Mouse (Mus musculus): Measurements from ENCODE around the gene Ncor1. TPM values are rescaled to one million over a fixed set of nuclear protein-coding genes. Genes with fewer than 3 reads are reported as not detected.
"Not testable (repeated sequence)": the region's sequence is repeated elsewhere in the genome, so short reads cannot be mapped to it uniquely, and the experiment has no call there.

Ncor1 gene
- polyA plus RNA-seq, 1 experiment from 2014 or later, result 123 TPM

DNA sequence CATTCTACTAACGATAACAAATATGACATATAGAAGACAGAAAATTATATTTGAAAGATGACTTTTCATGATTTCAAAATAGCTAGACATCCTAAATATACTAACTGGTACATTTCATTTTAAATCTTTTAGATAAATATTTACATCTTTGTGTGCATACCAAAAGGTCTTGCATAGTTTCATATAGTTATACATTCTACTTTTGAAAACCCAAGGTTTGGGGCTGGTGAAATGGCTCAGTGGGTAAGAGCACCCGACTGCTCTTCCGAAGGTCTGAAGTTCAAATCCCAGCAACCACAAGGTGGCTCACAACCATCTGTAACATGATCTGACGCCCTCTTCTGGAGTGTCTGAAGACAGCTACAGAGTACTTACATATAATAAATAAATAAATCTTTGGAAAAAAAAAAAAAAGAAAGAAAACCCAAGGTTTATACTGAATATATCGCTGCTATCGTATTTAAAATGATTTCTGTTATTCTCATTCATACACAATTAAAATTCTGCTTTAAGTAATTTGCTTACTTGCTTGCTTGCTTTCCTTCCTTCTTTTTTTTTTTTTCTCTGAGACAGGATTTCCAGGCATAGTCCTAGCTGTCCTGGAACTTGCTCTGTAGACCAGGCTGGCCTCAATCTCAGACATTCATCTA lies 81.0 kb downstream of the Ncor1 start:
- not testable (repeated sequence) for ATAC-seq (ENCODE audit: insufficient number of reproducible peaks, insufficient read depth, low FRiP score, low read depth); H3K4me1 ChIP-seq (ENCODE audit: control insufficient read depth, insufficient read depth, low read length); H3K9ac ChIP-seq (replicated peaks; ENCODE audit: low read depth, low read length); H3K27me3 ChIP-seq (ENCODE audit: control insufficient read depth, insufficient read depth, low read length); H3K9me3 ChIP-seq (ENCODE audit: control insufficient read depth, low read depth, low read length); H3K4me3 ChIP-seq (ENCODE audit: low read depth, low read length); H3K27ac ChIP-seq (ENCODE audit: low read length); H3K4me2 ChIP-seq (replicated peaks; ENCODE audit: low read depth, low read length)
- peaks cover 38% of the 10 kb centered on the region for H3K36me3 ChIP-seq (ENCODE audit: control insufficient read depth, insufficient read depth, low read length)
- 81% methylated on average over 6 of the region's 6 CpGs for WGBS

GRCm38 (mm10) chr11:62371776-62372175 lies 86.6 kb downstream of the Ncor1 start:
- no peak overlapping the region for H3K4me2 ChIP-seq (replicated peaks; ENCODE audit: low read depth, low read length)
- no peak overlapping the region for H3K27ac ChIP-seq (ENCODE audit: low read length)
- H3K27me3 ChIP-seq (ENCODE audit: control insufficient read depth, insufficient read depth, low read length), result no peaks in the 10 kb centered on the region
- ATAC-seq (ENCODE audit: insufficient number of reproducible peaks, insufficient read depth, low FRiP score, low read depth), result no peak
- no peaks in the 10 kb centered on the region for H3K9me3 ChIP-seq (ENCODE audit: control insufficient read depth, low read depth, low read length)
- H3K4me3 ChIP-seq (ENCODE audit: low read depth, low read length), result no peak overlapping the region
- WGBS, result 80% methylated on average over 2 of the region's 2 CpGs
- H3K9ac ChIP-seq (replicated peaks; ENCODE audit: low read depth, low read length), result no peak overlapping the region
- H3K4me1 ChIP-seq (ENCODE audit: control insufficient read depth, insufficient read depth, low read length), result no peaks in the 10 kb centered on the region
- H3K36me3 ChIP-seq (ENCODE audit: control insufficient read depth, insufficient read depth, low read length), result peaks cover 32% of the 10 kb centered on the region

GRCm38 (mm10) chr11:62369924-62370323 lies 88.4 kb downstream of the Ncor1 start:
- no peaks in the 10 kb centered on the region for H3K9me3 ChIP-seq (ENCODE audit: control insufficient read depth, low read depth, low read length)
- no peak overlapping the region for H3K9ac ChIP-seq (replicated peaks; ENCODE audit: low read depth, low read length)
- H3K4me3 ChIP-seq (ENCODE audit: low read depth, low read length), result no peak overlapping the region
- H3K4me2 ChIP-seq (replicated peaks; ENCODE audit: low read depth, low read length), result no peak overlapping the region
- H3K27ac ChIP-seq (ENCODE audit: low read length), result no peak overlapping the region
- no peak for ATAC-seq (ENCODE audit: insufficient number of reproducible peaks, insufficient read depth, low FRiP score, low read depth)
- no peaks in the 10 kb centered on the region for H3K4me1 ChIP-seq (ENCODE audit: control insufficient read depth, insufficient read depth, low read length)
- peaks cover 34% of the 10 kb centered on the region for H3K36me3 ChIP-seq (ENCODE audit: control insufficient read depth, insufficient read depth, low read length)
- no peaks in the 10 kb centered on the region for H3K27me3 ChIP-seq (ENCODE audit: control insufficient read depth, insufficient read depth, low read length)

GRCm38 (mm10) chr11:62366879-62367278 lies 91.5 kb downstream of the Ncor1 start:
- H3K27me3 ChIP-seq (ENCODE audit: control insufficient read depth, insufficient read depth, low read length), result no peaks in the 10 kb centered on the region
- no peaks in the 10 kb centered on the region for H3K4me1 ChIP-seq (ENCODE audit: control insufficient read depth, insufficient read depth, low read length)
- no peak overlapping the region for H3K4me3 ChIP-seq (ENCODE audit: low read depth, low read length)
- H3K9me3 ChIP-seq (ENCODE audit: control insufficient read depth, low read depth, low read length), result no peaks in the 10 kb centered on the region
- no peak overlapping the region for H3K27ac ChIP-seq (ENCODE audit: low read length)
- no peak overlapping the region for H3K9ac ChIP-seq (replicated peaks; ENCODE audit: low read depth, low read length)
- H3K4me2 ChIP-seq (replicated peaks; ENCODE audit: low read depth, low read length), result no peak overlapping the region
- ATAC-seq (ENCODE audit: insufficient number of reproducible peaks, insufficient read depth, low FRiP score, low read depth), result no peak
- WGBS, result 93% methylated on average over 6 of the region's 6 CpGs
- H3K36me3 ChIP-seq (ENCODE audit: control insufficient read depth, insufficient read depth, low read length), result peaks cover 34% of the 10 kb centered on the region

- Histone ChIP-seq H3K4me1 (ENCODE audit: control insufficient read depth, insufficient read depth, low read length) (no peaks in the 10 kb centered on the region), H3K27ac (ENCODE audit: low read length) (no peak overlapping the region), H3K4me2 (replicated peaks; ENCODE audit: low read depth, low read length) (no peak overlapping the region), H3K27me3 (ENCODE audit: control insufficient read depth, insufficient read depth, low read length) (no peaks in the 10 kb centered on the region), H3K4me3 (ENCODE audit: low read depth, low read length) (no peak overlapping the region), H3K9me3 (ENCODE audit: control insufficient read depth, low read depth, low read length) (no peaks in the 10 kb centered on the region), H3K9ac (replicated peaks; ENCODE audit: low read depth, low read length) (no peak overlapping the region), H3K36me3 (ENCODE audit: control insufficient read depth, insufficient read depth, low read length) (peaks cover 49% of the 10 kb centered on the region)
- no peak for ATAC-seq (ENCODE audit: insufficient number of reproducible peaks, insufficient read depth, low FRiP score, low read depth)
- WGBS, result 80% methylated on average over 2 of the region's 2 CpGs
These were observed 103.1 kb downstream of the Ncor1 start for GRCm38 (mm10) chr11:62355216-62355615.

- ATAC-seq (ENCODE audit: insufficient number of reproducible peaks, insufficient read depth, low FRiP score, low read depth), result no peak
- 86% methylated on average over 4 of the region's 4 CpGs for WGBS
- Histone ChIP-seq H3K4me2 (replicated peaks; ENCODE audit: low read depth, low read length) (no peak overlapping the region), H3K4me3 (ENCODE audit: low read depth, low read length) (no peak overlapping the region), H3K9me3 (ENCODE audit: control insufficient read depth, low read depth, low read length) (no peaks in the 10 kb centered on the region), H3K27ac (ENCODE audit: low read length) (no peak overlapping the region), H3K36me3 (ENCODE audit: control insufficient read depth, insufficient read depth, low read length) (peaks cover 58% of the 10 kb centered on the region), H3K27me3 (ENCODE audit: control insufficient read depth, insufficient read depth, low read length) (no peaks in the 10 kb centered on the region), H3K4me1 (ENCODE audit: control insufficient read depth, insufficient read depth, low read length) (no peaks in the 10 kb centered on the region), H3K9ac (replicated peaks; ENCODE audit: low read depth, low read length) (no peak overlapping the region)
These were observed 106.4 kb downstream of the Ncor1 start for GRCm38 (mm10) chr11:62351948-62352347.

- H3K36me3 ChIP-seq (ENCODE audit: control insufficient read depth, insufficient read depth, low read length), result peaks cover 35% of the 10 kb centered on the region
- no peaks in the 10 kb centered on the region for H3K9me3 ChIP-seq (ENCODE audit: control insufficient read depth, low read depth, low read length)
- H3K4me3 ChIP-seq (ENCODE audit: low read depth, low read length), result no peak overlapping the region
- no peak overlapping the region for H3K9ac ChIP-seq (replicated peaks; ENCODE audit: low read depth, low read length)
- no peak overlapping the region for H3K4me2 ChIP-seq (replicated peaks; ENCODE audit: low read depth, low read length)
- 91% methylated on average over 13 of the region's 13 CpGs for WGBS
- H3K27ac ChIP-seq (ENCODE audit: low read length), result no peak overlapping the region
- H3K27me3 ChIP-seq (ENCODE audit: control insufficient read depth, insufficient read depth, low read length), result no peaks in the 10 kb centered on the region
- no peaks in the 10 kb centered on the region for H3K4me1 ChIP-seq (ENCODE audit: control insufficient read depth, insufficient read depth, low read length)
- ATAC-seq (ENCODE audit: insufficient number of reproducible peaks, insufficient read depth, low FRiP score, low read depth), result no peak
These were observed 115.3 kb downstream of the Ncor1 start for GRCm38 (mm10) chr11:62343002-62343401.

GRCm38 (mm10) chr11:62332228-62332627 lies 126.1 kb downstream of the Ncor1 start:
- H3K36me3 ChIP-seq (ENCODE audit: control insufficient read depth, insufficient read depth, low read length), result peaks cover 78% of the 10 kb centered on the region

DNA sequence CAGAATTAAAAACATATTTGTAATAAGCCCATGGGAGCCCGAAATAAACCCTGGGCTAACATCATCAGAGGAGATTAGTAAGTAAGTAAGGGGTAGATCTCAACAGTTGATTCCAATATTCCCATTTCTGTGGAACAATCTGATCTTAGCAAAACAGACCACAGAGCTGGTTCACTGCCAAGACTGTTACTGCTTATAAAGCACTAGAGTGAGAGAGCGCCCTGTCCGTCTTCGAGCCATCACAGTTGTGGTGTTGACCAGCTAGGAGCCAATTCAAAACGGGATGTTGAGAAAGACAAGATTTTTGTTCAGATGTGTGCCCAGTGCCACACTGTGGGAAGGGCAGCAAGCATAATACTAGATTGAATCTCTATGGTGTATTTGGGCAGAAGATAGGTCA lies 127.2 kb downstream of the Ncor1 start:
- no peak overlapping the region for H3K4me3 ChIP-seq (ENCODE audit: low read depth, low read length)
- WGBS, result 89% methylated on average over 5 of the region's 5 CpGs
- H3K36me3 ChIP-seq (ENCODE audit: control insufficient read depth, insufficient read depth, low read length), result peaks cover 76% of the 10 kb centered on the region
- no peaks in the 10 kb centered on the region for H3K4me1 ChIP-seq (ENCODE audit: control insufficient read depth, insufficient read depth, low read length)
- H3K9me3 ChIP-seq (ENCODE audit: control insufficient read depth, low read depth, low read length), result no peaks in the 10 kb centered on the region
- no peak overlapping the region for H3K27ac ChIP-seq (ENCODE audit: low read length)
- no peak overlapping the region for H3K9ac ChIP-seq (replicated peaks; ENCODE audit: low read depth, low read length)
- ATAC-seq (ENCODE audit: insufficient number of reproducible peaks, insufficient read depth, low FRiP score, low read depth), result no peak
- no peak overlapping the region for H3K4me2 ChIP-seq (replicated peaks; ENCODE audit: low read depth, low read length)
- H3K27me3 ChIP-seq (ENCODE audit: control insufficient read depth, insufficient read depth, low read length), result no peaks in the 10 kb centered on the region

More at GRCm38 (mm10) chr11:62332228-62332627, 126.1 kb downstream of the Ncor1 start:
- Histone ChIP-seq H3K9me3 (ENCODE audit: control insufficient read depth, low read depth, low read length) (no peaks in the 10 kb centered on the region), H3K4me3 (ENCODE audit: low read depth, low read length) (no peak overlapping the region), H3K27me3 (ENCODE audit: control insufficient read depth, insufficient read depth, low read length) (no peaks in the 10 kb centered on the region), H3K27ac (ENCODE audit: low read length) (no peak overlapping the region), H3K4me1 (ENCODE audit: control insufficient read depth, insufficient read depth, low read length) (no peaks in the 10 kb centered on the region), H3K9ac (replicated peaks; ENCODE audit: low read depth, low read length) (no peak overlapping the region), H3K4me2 (replicated peaks; ENCODE audit: low read depth, low read length) (no peak overlapping the region)
- WGBS, result 89% methylated on average over 4 of the region's 4 CpGs
- ATAC-seq (ENCODE audit: insufficient number of reproducible peaks, insufficient read depth, low FRiP score, low read depth), result no peak

Measured in stomach, embryonic 14.5 days (tissue).